Mouse (Mus musculus) heart, embryonic 14.5 days (tissue): Measurements from ENCODE around the gene Elmo2. TPM values are rescaled to one million over a fixed set of nuclear protein-coding genes. Genes with fewer than 3 reads are reported as not detected.

Experiments used
- ATAC-seq: fragments of 200-750 bp; cut with Nextera tagmentation; 2 replicates; pipeline ENCODE4 v1.8.0; 2017; ENCODE audit warnings: low read depth, moderate TSS enrichment; ENCODE audit not compliant: insufficient number of reproducible peaks, insufficient read depth, low FRiP score
- H3K27ac ChIP-seq, 2 experiments: fragments of 200-500 bp in 1 of 2; fragments of 300-500 bp in 1 of 2; sonication (generic) in 1 of 2; replicated peaks in 1 of 2; 2 replicates each; pipeline ENCODE4 v1.5.1; 2012 to 2014; ENCODE audit warnings: low read depth in 2 of 2, low read length in 2 of 2, control low read depth in 1 of 2, mild to moderate bottlenecking in 1 of 2, mixed read lengths in 1 of 2; ENCODE audit not compliant: control insufficient read depth in 1 of 2, insufficient read depth in 1 of 2
- H3K27me3 ChIP-seq: fragments of 300-500 bp; sonication (generic); 2 replicates; pipeline ENCODE4 v1.6.1; 2014; ENCODE audit warnings: mild to moderate bottlenecking, low read length, control low read depth; ENCODE audit not compliant: control insufficient read depth, insufficient read depth
- H3K36me3 ChIP-seq: fragments of 300-500 bp; sonication (generic); 2 replicates; pipeline ENCODE4 v1.6.1; 2014; ENCODE audit warnings: mild to moderate bottlenecking, control low read depth, low read length, mixed read lengths; ENCODE audit not compliant: control insufficient read depth, insufficient read depth
- H3K4me1 ChIP-seq, 2 experiments: fragments of 200-500 bp in 1 of 2; fragments of 300-500 bp in 1 of 2; sonication (generic) in 1 of 2; 2 replicates each; pipeline ENCODE4 v1.6.1; 2012 to 2014; ENCODE audit warnings: low read length in 2 of 2, control low read depth in 1 of 2, mixed read lengths in 1 of 2; ENCODE audit not compliant: control insufficient read depth in 2 of 2, insufficient read depth in 2 of 2
- H3K4me2 ChIP-seq: fragments of 300-500 bp; sonication (generic); 2 replicates; pipeline ENCODE4 v1.6.1; 2014; ENCODE audit warnings: mild to moderate bottlenecking, low read length
- H3K4me3 ChIP-seq, 2 experiments: fragments of 200-500 bp in 1 of 2; fragments of 300-500 bp in 1 of 2; sonication (generic) in 1 of 2; 2 replicates each; pipeline ENCODE4 v1.5.1; 2012 to 2014; ENCODE audit warnings: low read length in 2 of 2, mild to moderate bottlenecking in 2 of 2, control low read depth in 1 of 2, low read depth in 1 of 2, moderate library complexity in 1 of 2; ENCODE audit not compliant: control insufficient read depth in 1 of 2, insufficient read depth in 1 of 2
- H3K9ac ChIP-seq: fragments of 300-500 bp; sonication (generic); 2 replicates; pipeline ENCODE4 v1.6.1; 2014; ENCODE audit warnings: mild to moderate bottlenecking, low read length
- H3K9me3 ChIP-seq: fragments of 300-500 bp; sonication (generic); 2 replicates; pipeline ENCODE4 v1.6.1; 2016; ENCODE audit warnings: low read length, control low read depth; ENCODE audit not compliant: control insufficient read depth
- WGBS: fragments of 180-500 bp; shearing (Covaris S2); extraction: QIAGEN DNeasy Blood & Tissue Kit; methylation state at CpG from one replicate; pipeline ENCODE4 v1.1.7; 2014; 5-methylcytosine and 5-hydroxymethylcytosine counted together
- polyA plus RNA-seq: library from polyadenylated mRNA; unstranded; fragments of >200 nt; fragmentation: Nextera tagmentation; extraction: Ambion mirVana; gene quantifications from 2 replicates; pipeline ENCODE4 v1.2.1, GENCODE M21; 2014

The Elmo2 gene
- polyA plus RNA-seq, 1 experiment from 2014 or later, result 40.1 TPM

GRCm38 (mm10) chr2:165243122-165243720, 83.1 kb downstream of the Elmo2 start:
- no peaks in the 10 kb centered on the region for H3K4me1 ChIP-seq
- H3K4me2 ChIP-seq, result no peak overlapping the region
- H3K27me3 ChIP-seq, result peaks cover 96% of the 10 kb centered on the region
- no peak overlapping the region for H3K9ac ChIP-seq
- 2% methylated on average over 11 of the region's 11 CpGs for WGBS
- H3K27ac ChIP-seq, result no peak overlapping the region
- no peak overlapping the region for H3K4me3 ChIP-seq
- ATAC-seq, result no peak
- H3K36me3 ChIP-seq, result no peaks in the 10 kb centered on the region
- no peaks in the 10 kb centered on the region for H3K9me3 ChIP-seq

GRCm38 (mm10) chr2:165242575-165242974, 83.7 kb downstream of the Elmo2 start:
- ATAC-seq, result no peak
- Histone ChIP-seq H3K4me3 (no peak overlapping the region), H3K4me2 (no peak overlapping the region), H3K27me3 (peaks cover 97% of the 10 kb centered on the region), H3K36me3 (no peaks in the 10 kb centered on the region), H3K9ac (no peak overlapping the region), H3K4me1 (no peaks in the 10 kb centered on the region), H3K9me3 (no peaks in the 10 kb centered on the region), H3K27ac (no peak overlapping the region)
- WGBS, result 5% methylated on average over 13 of the region's 13 CpGs

DNA sequence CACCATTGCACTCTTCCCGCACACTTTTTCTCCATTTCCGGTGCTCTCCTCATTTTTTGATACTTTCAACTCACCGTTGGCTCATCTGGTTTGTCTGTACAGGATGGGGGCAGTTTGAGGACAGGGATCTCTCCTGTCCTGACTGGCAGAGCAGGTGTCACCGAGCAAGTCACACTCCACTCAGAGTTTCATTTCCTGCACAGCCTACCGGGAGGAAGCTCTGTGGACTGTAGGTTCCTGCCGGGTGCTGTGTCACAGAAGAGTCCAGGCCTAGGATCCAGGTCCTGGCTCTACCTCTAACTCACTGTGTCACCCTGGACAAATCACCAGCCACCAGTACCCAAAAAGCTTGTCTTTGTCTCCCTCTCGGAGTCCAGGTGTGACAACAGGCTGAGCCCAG, 84.5 kb downstream of the Elmo2 start:
- 46% methylated on average over 7 of the region's 7 CpGs for WGBS
- ATAC-seq, result no peak
- H3K9ac ChIP-seq, result no peak overlapping the region

DNA sequence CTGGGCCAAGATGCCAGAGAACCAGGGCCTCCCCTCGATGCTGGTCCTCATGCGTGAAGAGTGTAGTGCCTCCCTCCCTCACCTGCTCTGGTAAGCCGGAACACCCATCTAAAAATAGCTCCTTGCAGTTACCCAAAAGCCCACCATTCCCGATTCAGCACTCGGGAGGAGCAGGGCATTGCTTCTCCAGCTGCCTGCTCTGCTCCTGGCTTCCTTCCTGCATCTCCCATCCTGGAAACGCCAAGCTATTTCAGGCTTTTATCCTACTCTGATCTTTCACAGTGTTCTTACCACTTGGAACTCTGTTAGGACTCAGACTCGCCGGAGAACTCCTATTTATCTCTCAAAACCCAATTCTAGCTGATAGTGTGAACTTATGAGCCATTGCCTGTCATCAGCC, 85.9 kb downstream of the Elmo2 start:
- H3K36me3 ChIP-seq, result no peaks in the 10 kb centered on the region
- no peaks in the 10 kb centered on the region for H3K9me3 ChIP-seq
- peaks cover 97% of the 10 kb centered on the region for H3K27me3 ChIP-seq
- WGBS, result 12% methylated on average over 8 of the region's 8 CpGs
- H3K4me2 ChIP-seq, result no peak overlapping the region
- no peak for ATAC-seq
- no peak overlapping the region for H3K27ac ChIP-seq
- 0 out of 4 replicates have a peak, but pooled peaks cover 0 to under 1% of the 10 kb centered on the region in 2 experiments for H3K4me1 ChIP-seq
- no peak overlapping the region for H3K4me3 ChIP-seq
- no peak overlapping the region for H3K9ac ChIP-seq

More for the DNA sequence above, 84.5 kb downstream of the Elmo2 start:
- Histone ChIP-seq H3K9me3 (no peaks in the 10 kb centered on the region), H3K27ac (no peak overlapping the region), H3K4me3 (no peak overlapping the region), H3K27me3 (peaks cover 95% of the 10 kb centered on the region), H3K4me1 (no peaks in the 10 kb centered on the region), H3K4me2 (no peak overlapping the region), H3K36me3 (no peaks in the 10 kb centered on the region)

DNA sequence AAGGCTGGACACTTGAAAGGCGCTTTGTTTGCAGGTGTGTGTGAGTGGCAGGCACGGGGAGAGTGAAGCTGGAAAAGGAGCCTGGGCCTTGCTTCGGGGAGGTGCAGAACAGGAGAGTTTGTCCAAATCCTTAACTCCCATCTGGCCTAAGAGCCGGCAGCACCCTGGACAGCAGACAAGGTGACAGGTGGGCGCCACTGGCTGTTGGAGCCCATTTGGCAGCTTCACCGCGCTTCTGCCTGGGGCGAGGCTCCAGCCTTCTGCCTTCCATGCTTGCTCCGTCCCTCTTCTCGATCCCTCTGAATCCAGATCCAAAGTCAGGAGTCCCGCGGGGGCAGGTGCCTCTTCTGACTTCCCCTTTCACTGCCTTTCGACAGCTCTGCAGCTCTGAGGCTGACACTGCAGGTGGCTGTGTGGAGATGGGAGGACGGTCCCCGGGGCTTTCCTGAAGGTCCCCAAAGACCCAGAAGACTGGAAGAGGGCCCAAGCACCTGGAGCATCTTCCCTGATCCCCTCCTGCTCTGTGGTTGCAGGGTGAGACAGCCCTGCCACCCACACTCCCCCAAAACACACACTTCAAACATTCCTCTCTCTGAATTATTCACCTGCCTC, 86.6 kb downstream of the Elmo2 start:
- H3K4me2 ChIP-seq, result no peak overlapping the region
- WGBS, result 16% methylated on average over 15 of the region's 15 CpGs
- H3K36me3 ChIP-seq, result no peaks in the 10 kb centered on the region
- H3K27me3 ChIP-seq, result peaks cover 98% of the 10 kb centered on the region
- H3K27ac ChIP-seq, result no peak overlapping the region
- no peak for ATAC-seq
- H3K4me3 ChIP-seq, result no peak overlapping the region
- no peak overlapping the region for H3K9ac ChIP-seq
- H3K4me1 ChIP-seq, result peaks cover 0 to 7% of the 10 kb centered on the region in 2 experiments; a peak in 1 of 4 replicates
- H3K9me3 ChIP-seq, result no peaks in the 10 kb centered on the region

GRCm38 (mm10) chr2:165238416-165239145, 87.7 kb downstream of the Elmo2 start:
- Histone ChIP-seq H3K27ac (no peak overlapping the region), H3K27me3 (peaks cover 98% of the 10 kb centered on the region), H3K36me3 (no peaks in the 10 kb centered on the region), H3K9ac (no peak overlapping the region), H3K9me3 (no peaks in the 10 kb centered on the region), H3K4me1 (peaks cover 0 to 14% of the 10 kb centered on the region in 2 experiments; a peak in 3 of 4 replicates), H3K4me3 (no peak overlapping the region), H3K4me2 (no peak overlapping the region)
- no peak for ATAC-seq
- WGBS, result 13% methylated on average over 12 of the region's 12 CpGs
